Mouse (Mus musculus): ENCODE measurements around the gene Snx14.

The Snx14 gene

DNA sequence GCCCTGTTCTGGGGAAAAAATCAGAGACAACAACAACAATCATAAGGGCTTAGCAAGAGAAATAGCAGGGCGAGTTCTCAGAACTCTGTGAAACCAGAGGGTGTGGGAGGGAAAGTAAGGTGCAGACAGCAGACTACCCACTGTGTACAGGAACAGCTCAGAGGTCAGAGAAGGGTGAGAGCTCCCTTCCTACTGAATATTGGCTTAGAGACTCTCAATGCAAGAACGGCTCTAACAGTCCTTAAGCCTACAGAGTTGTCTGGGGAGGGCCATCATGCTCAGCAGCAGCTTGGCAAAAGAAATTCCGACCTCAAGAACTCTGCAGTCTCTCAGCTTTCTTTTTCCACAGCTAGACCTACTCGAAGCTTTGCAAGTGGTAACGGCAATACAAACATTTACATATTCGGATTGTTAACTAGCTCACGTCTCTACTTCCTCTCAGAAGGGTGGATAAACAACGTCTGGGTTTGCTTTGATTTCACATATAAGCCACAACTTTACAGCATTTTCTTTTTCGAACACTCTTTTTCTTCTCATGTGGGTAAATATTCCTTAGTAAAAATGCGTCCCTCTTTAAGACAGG is 109.5 kb downstream of the Snx14 start:
- Histone ChIP-seq H3K36me3 (ENCODE audit: insufficient read depth, low read length) (no peaks in the 10 kb centered on the region), H3K4me3 (replicated peaks; ENCODE audit: low read length) (no peak overlapping the region), H3K27me3 (ENCODE audit: insufficient read depth, low read length) (peaks cover 84% of the 10 kb centered on the region), H3K4me1 (replicated peaks; ENCODE audit: low read depth, low read length) (peaks cover 44% of the 10 kb centered on the region), H3K9me3 (ENCODE audit: low read length) (peaks cover 19% of the 10 kb centered on the region)
- no peak for TF ChIP-seq NANOG (IDR thresholded peaks at IDR 0.05; ENCODE audit: borderline replicate concordance, low read length)
- no peak for TF ChIP-seq CTCF (conservative IDR thresholded peaks at IDR 0.05; ENCODE audit: low read length)
- no peak for TF ChIP-seq POU5F1 (IDR thresholded peaks at IDR 0.05; ENCODE audit: borderline replicate concordance, low read length)

DNA sequence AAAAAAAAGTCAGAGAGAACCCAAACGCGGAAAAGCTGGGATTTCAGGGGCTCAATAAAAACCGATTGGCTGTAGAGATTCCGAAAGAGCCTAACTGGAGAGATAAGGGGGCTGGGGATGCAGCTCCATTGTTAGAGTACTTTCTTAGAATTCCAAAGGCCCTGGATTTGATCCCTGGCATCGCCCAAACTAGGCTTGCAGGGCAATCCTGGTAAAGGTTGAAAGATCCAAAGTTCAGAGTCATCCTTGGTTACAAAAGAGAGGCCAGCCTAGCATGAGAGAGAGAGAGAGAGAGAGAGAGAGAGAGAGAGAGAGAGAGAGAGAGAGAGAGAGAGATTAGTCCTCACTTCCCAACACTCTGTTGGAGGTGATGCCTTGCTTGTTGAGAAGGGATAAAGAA is 110.1 kb downstream of the Snx14 start:
- peaks cover 18% of the 10 kb centered on the region for H3K9me3 ChIP-seq (ENCODE audit: low read length)

DNA sequence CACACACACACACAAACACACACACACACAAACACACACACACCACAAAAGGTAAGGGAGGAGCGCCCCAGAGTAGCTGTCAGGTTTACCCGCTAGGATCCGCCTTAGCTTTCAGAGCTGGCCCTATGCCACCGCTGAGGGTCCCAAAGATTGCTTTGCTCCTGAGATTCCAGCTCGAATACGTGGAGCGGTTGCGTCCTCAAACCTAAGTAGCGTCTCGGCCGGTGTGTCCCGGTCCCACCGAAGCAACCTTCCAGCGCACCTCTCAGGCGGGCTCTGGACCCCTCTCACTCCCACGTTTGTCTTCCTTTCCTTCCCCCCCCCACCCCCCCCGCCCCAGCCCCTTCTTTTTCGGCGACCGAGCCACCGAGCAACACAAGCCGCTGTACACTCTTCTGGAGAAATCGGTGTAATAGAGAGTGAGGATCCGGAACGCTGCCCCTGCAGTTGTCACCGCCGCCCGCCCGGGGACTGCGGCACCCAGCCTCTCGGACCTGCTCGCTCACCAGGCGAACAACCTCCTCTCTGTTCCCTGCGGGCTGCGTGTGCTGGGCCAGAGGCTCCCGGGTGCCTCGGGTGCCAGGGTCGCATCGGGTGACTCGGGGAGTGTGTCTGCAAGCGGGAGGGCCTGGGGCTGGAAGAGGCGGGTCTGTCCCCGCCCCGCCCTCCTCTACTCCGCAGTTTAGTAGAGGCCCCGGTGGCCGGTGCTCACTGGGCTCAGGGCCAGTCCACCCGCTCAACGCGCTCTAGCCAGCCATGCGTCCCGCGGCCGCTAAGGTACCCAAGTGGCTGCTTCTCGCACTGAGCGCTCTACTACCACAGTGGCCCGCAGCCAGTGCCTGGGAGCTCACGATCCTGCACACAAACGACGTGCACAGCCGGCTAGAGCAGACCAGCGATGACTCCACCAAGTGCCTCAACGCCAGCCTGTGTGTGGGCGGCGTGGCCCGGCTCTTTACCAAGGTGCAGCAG is 111.5 kb downstream of the Snx14 start, which contains the start of gene Nt5e:
TSS of gene Nt5e (plus strand) at position 268 of the 972 bp plus-strand sequence.
- peaks cover 37% of the 10 kb centered on the region for H3K4me1 ChIP-seq (replicated peaks; ENCODE audit: low read depth, low read length)
- H3K36me3 ChIP-seq (ENCODE audit: insufficient read depth, low read length) = no peaks in the 10 kb centered on the region
- peak within 1 kb of the TSS; percentile 78 for H3K4me3 ChIP-seq (replicated peaks; ENCODE audit: low read length)
- H3K27me3 ChIP-seq (ENCODE audit: insufficient read depth, low read length) = peaks cover 79% of the 10 kb centered on the region
- no peak for TF ChIP-seq CTCF (conservative IDR thresholded peaks at IDR 0.05; ENCODE audit: low read length)
- no peak for TF ChIP-seq NANOG (IDR thresholded peaks at IDR 0.05; ENCODE audit: borderline replicate concordance, low read length)
- TF ChIP-seq POU5F1 (IDR thresholded peaks at IDR 0.05; ENCODE audit: borderline replicate concordance, low read length) = no peak
- H3K9me3 ChIP-seq (ENCODE audit: low read length) = peaks cover 18% of the 10 kb centered on the region

More for the DNA sequence above, 110.1 kb downstream of the Snx14 start:
- Histone ChIP-seq H3K4me1 (replicated peaks; ENCODE audit: low read depth, low read length) (peaks cover 44% of the 10 kb centered on the region), H3K27me3 (ENCODE audit: insufficient read depth, low read length) (peaks cover 84% of the 10 kb centered on the region), H3K4me3 (replicated peaks; ENCODE audit: low read length) (no peak overlapping the region), H3K36me3 (ENCODE audit: insufficient read depth, low read length) (no peaks in the 10 kb centered on the region)
- no peak for TF ChIP-seq NANOG (IDR thresholded peaks at IDR 0.05; ENCODE audit: borderline replicate concordance, low read length)
- TF ChIP-seq POU5F1 (IDR thresholded peaks at IDR 0.05; ENCODE audit: borderline replicate concordance, low read length) = no peak
- no peak for TF ChIP-seq CTCF (conservative IDR thresholded peaks at IDR 0.05; ENCODE audit: low read length)

Data from E14TG2a.4 (cell line).